Mouse (Mus musculus) heart, adult 11 months (tissue): Measurements from ENCODE around the gene Pde12.
"Not testable (repeated sequence)": the region's sequence is repeated elsewhere in the genome, so short reads cannot be mapped to it uniquely, and the experiment has no call there.

Experiments
- DNase-seq: peaks from one replicate; pipeline ENCODE4 v3.0.0; 2022

The Pde12 gene

DNA sequence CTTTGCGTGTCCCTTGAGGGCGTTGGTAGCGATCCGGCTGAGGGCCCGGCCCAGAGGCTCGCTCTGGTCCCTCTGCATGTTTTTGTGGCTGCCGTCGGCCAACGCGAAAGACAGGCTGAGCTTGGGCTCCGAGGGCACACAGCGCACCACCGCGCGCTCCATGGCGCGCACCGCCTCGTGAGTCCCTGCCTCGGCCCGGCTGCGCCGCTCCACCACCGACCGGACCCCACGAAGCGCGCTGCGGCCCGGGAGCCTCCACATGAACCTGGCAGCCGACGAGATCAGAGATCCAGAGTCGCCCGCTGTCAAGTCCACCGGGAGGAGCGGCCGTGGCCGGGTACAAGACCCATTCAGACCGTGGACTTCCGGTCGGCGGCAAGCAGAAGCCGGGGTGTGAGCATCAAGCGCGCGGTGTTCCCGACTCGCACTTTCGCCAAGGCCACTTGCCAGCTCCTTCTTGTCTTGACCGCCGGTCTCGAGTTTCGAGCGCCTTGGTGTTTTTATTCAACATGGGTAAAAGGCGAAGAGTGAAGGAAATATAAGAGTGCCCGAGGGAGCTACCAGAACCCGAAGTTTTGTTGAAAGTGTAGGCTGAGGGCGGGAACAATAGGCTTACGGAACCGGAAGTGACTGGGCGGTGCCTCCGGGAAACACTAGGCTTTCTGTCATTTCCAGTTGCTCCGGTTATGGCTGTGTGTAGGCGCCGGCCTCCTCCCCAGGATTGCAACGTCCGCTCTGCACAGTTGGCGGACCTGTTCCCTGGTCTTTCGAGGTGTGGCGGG lies at the start of gene Pde12:
Gene Pde12 (minus strand): TSS at position 592 of the 782 bp plus-strand sequence.
- DNase-seq: peak; percentile 99

DNA sequence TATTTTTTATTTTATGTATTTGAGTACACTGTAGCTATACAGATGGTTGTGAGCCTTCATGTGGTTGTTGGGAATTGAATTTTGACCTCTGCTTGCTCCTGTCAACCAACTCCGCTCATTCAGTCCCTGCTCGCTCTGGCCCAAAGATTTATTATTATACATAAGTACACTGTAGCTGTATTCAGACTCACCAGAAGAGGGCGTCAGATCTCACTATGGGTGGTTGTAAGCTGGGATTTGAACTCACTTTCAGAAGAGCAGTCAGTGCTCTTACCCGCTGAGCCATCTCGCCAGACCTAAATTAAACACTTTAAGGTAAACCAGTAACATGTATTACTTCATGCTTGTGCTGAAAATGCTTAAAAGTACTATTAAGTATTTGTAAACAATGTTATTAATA lies 35.6 kb upstream of the Pde12 start:
- DNase-seq: not testable (repeated sequence)

DNA sequence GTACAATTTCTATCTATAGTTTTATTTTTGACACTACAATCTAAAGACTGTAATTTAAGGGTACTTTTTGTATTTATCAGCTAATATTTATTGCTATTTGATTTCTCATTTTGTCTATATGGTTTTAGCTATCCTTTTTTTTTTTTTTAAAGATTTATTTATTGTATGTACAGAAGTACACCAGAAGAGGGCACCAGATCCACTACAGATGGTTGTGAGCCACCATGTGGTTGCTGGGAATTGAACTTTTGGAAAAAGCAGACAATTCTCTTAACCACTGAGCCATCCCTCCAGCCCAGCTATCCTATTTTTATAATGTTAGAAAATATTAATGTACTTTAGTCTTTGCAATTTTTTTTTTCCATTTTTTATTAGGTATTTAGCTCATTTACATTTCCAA lies 28.2 kb upstream of the Pde12 start:
- DNase-seq: no peak

DNA sequence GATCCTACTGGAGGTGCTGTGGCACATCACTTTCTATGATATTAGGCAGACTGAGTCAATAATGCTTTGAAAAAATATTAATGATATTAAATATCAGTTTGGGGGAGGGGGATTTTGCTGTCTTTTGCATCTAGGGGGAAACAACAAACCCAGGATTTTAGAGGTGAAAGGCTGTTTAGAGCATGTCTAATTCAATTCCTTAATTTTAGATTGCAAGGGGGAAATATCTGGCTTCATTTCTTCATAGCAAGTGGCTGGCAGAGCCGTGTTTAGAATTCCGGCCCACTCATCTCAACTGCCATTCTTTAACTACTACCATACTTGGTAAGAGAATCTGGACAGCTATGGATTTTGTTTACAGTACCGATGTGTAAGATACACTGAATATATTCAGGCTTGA lies 23.3 kb upstream of the Pde12 start, which contains the start of gene Dnah12:
Gene Dnah12 (plus strand): TSS at position 301 of the 400 bp plus-strand sequence.
- no peak for DNase-seq

DNA sequence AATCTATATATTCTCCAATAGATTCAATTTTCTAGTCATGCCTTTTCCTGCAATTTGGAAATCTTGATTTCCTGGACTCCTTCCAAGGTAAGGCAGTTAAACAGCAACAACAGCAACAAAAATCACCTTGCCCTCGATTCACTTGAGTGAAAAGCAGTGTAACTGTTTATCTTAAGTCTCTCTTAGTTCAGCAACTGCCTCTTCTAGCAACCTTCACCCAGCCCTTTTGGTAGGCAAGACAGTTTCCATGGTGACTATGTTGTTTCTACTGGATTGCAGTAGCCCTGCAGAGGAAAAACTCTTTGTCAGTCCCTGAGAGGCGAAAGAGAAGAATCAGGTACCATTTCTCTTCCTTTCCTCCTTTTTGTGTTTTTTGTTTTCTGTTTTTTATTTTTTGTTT lies 21.7 kb upstream of the Pde12 start:
- no peak for DNase-seq

DNA sequence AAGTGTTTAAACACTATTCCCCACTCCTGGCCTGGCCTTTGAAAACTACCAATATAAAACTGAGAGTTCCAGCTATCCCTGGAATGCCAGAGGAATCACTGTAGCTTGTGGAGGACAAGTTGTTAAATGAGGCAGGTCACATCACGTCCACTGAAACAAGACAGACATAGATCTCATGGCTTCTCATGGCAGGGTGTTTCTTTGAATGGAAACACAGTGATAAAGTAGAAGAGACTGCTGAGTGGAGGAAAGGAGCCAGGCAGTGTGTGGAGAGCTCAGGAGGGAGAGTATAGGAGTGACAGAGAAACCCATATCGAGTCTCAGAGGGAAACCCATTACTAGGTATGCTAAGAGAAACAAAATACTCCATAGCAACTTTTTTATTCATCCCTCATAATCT lies 21.0 kb upstream of the Pde12 start:
- DNase-seq: no peak

DNA sequence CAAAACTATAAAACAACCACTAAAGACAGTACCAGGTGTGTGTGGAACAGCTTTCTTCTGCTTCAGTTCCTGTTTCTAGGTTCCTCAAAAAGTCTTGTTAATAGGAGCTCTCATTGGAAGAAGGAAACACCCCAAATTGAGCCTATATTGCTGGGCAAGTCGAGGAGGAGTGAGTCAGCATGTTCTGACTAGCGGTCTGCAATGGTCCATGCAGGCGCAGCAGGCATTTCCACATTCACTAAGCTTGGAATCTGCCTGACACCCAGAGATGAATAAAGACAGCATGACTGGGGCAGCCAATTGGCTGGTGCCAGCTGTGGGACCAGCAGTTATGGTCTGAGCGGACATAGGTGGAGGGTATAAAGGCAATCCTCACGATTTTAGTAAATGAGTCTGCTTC lies 6.1 kb upstream of the Pde12 start:
- DNase-seq: peak; percentile 86

DNA sequence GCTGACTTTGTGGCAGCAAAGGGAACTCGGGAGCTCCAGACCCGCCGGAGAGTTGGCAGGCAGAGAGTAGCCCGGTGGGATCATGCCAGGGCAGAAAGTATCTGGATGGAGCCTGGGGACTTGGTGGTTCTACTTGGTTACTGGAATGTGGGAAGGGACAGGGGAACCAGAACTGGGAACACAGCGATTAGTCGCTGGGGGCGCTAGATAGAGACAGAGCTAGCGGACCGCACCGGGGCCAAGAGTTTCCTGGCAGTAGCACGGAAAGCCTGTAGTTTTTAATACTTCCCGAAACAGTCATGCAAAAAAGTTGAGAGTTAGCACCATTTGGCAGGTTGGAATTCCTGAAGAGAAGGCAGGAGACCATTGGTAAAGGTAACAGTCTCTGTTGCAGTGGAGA lies 5.7 kb upstream of the Pde12 start:
- DNase-seq: peak; percentile 91

DNA sequence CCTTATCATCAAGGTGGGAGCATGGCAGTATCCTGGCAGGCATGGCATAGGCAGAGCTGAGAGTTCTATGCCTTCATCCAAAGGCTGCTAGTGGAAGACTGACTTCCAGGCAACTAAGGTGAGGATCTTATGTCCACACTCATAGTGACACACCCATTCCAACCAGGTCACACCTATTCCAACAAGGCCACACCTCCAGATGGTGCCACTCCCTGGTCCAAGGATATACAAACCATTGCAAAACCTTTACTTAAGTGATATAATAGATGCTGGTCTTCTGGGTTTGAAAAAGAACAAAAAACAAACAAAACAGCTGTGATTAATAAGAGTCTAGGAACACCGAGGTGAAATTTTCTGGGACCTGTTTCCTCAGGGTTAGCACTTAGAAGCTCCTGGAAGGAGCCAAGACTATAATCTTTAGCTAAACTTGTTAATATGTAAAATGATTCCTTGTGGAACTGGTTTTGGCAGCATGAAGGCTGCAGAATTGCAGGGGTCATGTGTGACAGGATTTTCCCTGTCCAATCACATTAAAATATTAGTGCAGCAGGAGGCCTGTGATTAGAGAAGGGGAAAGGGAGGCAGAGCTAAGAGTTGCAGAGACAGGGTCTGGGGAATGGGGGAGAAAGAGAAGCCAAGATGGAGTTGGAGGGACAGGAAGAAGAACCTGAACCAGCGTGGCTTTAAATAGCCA lies 4.9 kb upstream of the Pde12 start:
- DNase-seq: peak; percentile 35

DNA sequence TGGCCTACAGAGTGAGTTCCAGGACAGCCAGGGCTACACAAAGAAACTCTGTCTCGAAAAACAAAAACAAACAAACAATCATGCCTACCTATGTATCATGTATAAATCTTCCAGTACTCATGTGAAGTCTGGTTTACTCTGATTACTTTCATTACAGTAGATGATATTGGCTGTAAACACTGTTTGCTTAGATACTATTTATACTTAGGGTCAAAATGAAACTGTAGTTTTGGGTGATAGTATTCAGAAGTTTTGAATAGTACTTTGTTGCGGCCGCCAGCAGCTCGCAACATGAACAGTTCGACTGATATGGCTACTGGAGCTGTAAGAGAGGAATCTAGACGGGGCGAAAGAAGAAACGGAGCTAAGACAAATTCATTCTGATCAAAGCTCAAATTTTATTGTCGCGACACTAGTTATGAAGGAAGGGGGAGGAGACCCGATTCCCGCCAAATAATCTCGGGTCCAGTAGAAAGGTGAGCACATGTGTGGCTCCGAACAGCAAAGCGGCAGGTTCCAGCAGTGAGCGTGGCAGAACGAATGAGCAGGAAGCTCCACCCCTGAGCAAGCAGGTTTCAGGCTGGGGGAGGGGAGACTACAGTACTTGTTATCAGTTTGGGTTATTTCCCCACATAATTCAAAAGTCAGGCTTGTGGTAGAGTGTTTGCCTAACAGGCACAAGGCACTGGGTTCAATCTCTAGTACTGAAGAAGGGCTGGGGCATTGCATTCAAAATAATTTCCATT lies 2.4 kb upstream of the Pde12 start:
- DNase-seq: peak; percentile 62

DNA sequence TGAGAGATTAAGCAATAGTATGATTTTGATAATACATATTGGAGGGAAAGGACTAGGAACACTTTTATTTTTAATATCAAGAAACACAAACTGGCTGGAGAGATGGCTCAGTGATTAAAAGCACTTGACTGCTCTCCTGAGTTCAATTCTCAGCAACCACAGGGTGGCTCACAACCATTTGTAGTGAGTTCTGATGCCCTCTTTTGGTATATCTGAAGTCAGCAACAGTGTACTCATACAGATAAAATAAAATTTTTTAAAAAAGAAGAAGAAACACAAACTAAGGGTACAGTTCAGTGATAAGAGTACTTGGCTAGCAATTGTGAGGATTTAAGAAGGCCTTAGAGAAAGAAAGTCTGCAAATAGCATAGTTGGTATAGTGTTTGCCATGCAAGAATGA lies 1.3 kb upstream of the Pde12 start:
- DNase-seq: no peak

DNA sequence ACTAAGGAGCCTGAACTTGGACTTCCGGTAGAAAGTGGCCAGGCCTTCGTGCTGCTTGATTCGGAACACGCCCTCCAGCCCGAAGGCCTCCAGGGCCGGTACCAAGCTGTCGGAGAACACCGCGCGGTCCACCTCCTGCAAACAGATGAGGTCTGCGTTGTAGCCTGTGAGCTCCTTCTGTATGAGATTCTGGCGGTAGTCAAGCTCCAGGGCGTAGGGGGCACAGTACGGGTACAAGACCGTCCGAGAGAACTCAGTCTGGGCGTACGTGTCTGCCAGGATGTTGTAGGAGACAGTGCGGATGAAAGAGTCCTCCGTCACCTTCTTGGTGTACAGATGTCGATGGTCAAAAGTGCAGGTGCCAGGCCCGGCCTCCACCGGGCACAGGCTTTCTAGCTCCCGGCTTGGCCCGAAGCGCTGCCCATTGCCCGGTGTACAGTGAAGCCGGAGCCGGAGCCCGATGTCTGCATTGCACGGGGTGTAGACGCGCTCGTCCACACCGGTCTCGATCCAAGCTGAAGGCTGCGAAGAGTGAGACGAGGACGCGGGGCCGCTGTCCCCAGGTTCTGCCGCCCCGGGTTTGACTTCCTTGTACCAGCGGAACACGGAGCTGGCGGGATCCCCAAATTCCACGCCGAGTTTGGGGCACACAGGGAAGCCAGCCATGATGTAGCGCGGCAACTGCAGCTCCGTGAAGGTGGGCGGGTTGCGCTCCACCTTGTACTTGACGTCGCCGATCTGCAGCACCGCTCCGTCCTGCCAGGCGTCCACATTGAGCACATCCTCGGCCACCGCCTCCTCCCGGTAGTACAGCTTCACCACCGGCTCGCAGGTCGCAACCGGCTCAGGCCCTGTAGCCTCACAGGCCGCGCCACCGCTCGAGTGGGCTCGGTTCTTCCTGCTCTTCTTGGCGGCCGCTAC lies 1.1 kb downstream of the Pde12 start:
- peak; percentile 90 for DNase-seq

DNA sequence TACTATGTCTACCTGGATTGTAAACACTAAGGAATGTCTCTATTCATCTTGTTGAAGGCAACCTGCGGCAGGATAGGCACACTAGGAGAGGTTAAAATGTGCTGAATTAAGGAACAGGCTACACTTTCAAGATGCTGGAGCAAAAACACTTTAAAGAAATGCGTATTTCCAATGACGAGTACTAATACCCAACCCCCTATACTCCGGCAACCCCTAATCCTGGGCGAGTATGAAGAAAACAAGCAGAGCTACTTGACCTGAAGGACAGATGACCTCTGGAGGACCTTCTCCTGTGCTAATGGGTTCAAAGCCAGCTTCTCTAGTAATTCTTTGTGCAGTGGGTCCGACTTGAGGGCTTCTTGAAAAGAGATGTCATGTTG lies 1.7 kb downstream of the Pde12 start:
- no peak for DNase-seq

DNA sequence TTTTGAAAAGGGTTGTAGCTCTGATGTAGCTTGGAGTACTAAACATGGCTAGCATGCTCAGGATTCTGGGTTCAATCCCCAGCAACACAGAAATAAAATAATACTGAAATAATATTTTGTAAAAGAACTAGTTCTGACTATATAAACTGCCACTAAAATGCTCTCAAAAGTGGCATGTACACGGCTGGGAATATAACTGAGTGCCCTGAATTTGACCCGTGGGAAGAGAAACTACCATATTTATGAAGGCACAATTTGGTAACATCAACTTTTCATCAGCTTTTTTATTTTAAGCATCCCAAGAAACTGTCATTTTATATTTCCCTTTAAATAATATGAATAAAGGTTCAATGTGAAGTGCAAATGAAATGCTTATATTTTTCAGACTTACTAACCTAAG lies 5.8 kb downstream of the Pde12 start:
- no peak for DNase-seq

DNA sequence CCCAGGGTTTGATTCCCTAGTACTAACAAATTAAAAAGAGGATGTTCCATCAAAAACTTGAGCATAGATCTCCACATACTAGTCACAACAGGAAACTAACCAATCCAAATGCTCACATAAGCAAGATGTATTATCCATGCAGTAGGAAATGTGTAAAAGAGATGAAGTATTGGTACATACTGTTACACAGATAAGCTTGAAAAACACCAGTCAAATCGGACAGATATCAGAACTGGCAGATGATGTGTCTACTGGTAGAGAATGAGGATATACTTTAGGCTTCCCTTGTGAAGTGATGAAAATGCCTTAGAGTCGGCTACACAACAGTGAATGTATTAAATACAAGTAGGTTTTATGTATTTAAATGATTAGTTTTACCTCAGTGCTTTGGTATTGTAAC lies 7.2 kb downstream of the Pde12 start:
- DNase-seq: no peak

DNA sequence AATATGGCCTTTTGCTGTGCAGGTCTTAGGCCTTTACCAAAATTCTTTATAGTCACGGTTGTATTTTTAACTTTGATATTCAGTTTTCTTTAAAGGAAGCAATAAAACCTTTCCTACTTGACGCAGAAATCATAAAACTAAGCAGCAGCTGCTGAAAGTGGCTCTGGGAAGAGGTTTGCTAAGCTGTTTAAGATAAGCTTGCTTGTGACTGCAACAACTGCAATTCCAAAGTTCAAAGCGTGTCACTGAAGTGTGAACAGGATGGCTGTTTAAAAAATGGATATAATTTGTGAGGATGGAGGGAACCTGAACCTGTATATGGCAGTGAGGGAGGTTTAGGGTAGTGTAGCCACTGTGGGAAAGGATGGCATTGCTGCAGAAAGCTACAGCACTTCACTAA lies 7.7 kb downstream of the Pde12 start:
- DNase-seq: no peak

DNA sequence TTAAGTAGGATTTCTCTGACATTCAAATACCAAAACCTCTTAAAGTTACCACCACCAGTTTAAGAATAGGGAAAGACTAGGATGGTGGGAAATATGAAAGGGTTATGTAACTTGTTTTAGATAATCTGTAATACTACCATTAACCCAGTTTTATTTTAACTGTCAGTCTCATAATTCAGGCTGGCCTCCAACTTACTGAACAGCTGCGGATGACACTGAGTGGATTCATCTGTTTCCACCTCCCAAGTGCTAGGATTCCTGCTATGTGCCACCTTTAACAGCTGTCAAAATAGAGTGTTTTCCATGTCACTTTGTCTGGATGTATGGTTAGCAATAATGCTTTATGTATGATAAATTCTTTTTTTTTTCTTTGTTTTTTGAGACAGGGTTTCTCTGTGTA lies 9.4 kb downstream of the Pde12 start:
- DNase-seq: peak; percentile 43

DNA sequence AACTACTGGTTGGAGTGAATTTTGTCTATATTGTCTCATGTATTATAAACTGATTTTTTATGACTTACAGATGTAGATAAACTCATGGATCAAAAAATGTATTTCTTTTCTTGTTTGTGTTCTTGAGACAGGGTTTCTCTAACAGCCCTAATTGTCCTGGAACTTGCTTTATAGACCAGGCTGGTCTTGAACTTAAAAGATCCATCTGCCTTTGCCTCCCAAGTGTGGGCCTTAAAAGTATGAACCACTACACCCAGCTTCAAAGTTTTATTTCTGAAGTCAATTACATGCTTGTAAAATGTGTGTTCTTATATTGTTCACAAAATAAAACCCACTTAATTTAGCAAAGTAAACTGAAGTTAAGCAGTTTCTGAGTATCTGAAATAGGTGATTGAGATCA lies 11.5 kb downstream of the Pde12 start:
- no peak for DNase-seq

DNA sequence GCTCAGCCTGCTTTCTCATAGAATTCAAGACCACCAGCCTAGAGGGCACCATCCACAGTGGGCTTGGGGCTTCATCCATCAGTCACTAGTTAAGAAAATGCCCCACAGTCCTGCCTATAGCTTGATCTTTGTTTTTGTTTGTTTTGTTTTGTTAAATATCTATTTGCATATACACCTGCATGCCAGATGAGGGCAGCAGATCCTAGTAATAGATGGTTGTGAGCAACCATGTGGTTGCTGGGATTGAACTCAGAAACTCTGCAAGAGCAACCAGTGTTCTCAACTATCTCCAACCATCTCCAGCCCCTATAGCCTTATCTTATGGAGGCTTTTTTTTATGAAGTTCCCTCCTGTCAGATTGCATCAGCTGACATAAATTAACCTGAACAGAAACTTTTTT lies 17.8 kb downstream of the Pde12 start:
- DNase-seq: peak; percentile 57

DNA sequence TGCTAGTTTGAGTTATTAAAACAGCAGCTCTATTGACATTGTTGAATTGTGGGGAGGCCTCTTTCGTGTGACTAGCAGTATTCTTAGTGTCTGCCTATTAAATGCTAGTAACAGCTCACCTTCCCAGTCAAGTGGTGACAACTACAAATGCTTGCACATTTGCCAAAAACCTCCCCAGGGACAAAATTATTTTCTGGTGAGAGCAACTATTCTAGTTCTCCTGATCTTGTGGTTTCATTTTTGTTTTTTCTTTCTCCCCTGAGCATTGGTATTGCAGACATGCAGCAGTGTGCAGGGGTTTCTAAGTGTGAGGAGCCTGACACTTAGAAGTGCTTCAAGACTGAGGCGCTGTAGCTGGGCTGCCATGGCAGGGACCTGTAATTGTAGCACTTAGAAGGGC lies 21.9 kb downstream of the Pde12 start:
- peak; percentile 34 for DNase-seq

DNA sequence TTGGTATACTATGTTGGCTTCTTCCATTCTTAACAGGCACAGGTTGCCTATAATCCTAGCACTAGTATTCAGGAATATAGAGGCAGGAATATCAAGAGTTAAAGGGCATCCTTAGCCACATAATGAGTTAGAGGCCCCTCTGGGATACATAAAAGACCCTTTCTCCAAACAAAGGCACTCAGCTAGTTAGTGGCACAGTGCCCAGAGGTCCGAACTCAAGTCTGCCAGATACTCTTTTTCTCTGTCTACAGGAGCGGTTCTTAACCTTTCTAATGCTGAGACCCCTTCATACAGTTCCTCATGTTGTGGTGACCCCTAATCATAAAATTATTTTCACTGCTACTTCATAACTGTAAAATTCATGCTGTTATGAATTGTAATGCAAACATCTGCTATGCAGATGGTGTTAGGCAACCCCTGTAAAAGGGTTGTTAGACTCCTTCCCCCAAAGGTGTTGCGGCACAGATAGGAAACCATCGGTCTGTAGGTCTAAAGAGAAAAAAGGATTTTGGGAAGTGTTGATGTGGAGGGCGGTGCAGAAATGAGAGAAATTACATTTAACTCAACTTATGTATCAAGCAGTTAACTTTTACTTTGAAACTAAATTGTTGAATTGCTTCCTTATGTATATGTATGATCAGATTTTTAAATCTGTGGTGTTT lies 23.6 kb downstream of the Pde12 start:
- DNase-seq: peak; percentile 55

DNA sequence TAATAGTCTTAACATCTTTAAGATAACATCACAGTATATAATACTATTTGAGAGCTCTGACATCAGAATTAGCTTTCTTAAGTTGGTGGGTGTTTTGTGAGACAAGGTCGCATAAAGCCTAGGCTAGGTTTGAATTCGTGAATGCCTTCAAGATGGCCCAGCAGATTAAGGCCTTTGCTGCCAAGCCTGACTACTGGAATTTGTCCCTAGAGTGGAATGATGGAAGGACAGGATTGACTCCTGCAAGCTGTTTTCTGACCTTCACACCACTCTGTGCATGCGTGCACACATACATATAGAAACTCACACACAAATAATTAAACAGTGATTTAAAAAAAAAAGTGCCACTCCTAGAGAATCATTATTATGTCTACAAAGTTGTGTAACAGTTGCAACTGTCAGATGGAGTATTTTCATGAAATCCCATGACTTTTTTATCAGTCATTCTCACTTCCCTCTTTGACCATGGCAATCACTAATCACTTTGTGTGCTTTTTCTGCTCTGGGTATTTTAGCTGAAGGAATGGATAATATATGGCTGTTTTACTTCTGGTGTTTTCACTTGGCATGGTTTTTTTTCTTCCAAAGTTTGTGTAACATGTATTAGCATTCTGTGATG lies 26.6 kb downstream of the Pde12 start:
- DNase-seq: peak; percentile 64
